Mouse (Mus musculus) liver, embryonic 15.5 days (tissue): ENCODE results near the gene Vcpkmt. TPM values are rescaled to one million over a fixed set of nuclear protein-coding genes. Genes with fewer than 3 reads are reported as not detected.

ENCODE experiments used
- microRNA-seq: library from miRNA; unstranded; fragments of <30 nt; microRNA quantifications from one replicate; pipeline ENCODE4, GENCODE M21; 2016
- polyA plus RNA-seq: library from polyadenylated mRNA; unstranded; fragments of >200 nt; fragmentation: Nextera tagmentation; extraction: Ambion mirVana; gene quantifications from 2 replicates; pipeline ENCODE4 v1.2.1, GENCODE M21; 2015

Gene Vcpkmt
- polyA plus RNA-seq, 1 experiment from 2014 or later: 11.4 TPM

Small RNA genes lying within 50 kb of the gene (microRNA-seq; reads per million reads assigned to microRNA genes)
- not detected for gene Gm23018

Other genes starting within 250 kb of the Vcpkmt start
- 33.1 and 35.3 TPM in 2 replicates for gene Nemf, start 225.9 kb downstream of the Vcpkmt start, polyA plus RNA-seq
- 33.0 and 33.3 TPM in 2 replicates for gene Arf6, start 210.9 kb downstream of the Vcpkmt start, polyA plus RNA-seq
- 0.56 and 1.2 TPM in 2 replicates for gene Gm9887, start 210.6 kb downstream of the Vcpkmt start, polyA plus RNA-seq
- gene Sos2, start 98.8 kb upstream of the Vcpkmt start, polyA plus RNA-seq: 3.3 and 4.0 TPM in 2 replicates
- gene L2hgdh, start 141.8 kb upstream of the Vcpkmt start, polyA plus RNA-seq: 11.8 and 13.2 TPM in 2 replicates
- 16.8 and 18.2 TPM in 2 replicates for gene Atp5s, start 141.9 kb upstream of the Vcpkmt start, polyA plus RNA-seq
- 1.5 and 1.7 TPM in 2 replicates for gene Cdkl1, start 208.2 kb upstream of the Vcpkmt start, polyA plus RNA-seq